Mouse (Mus musculus): ENCODE data around the gene Pitpnm2. TPM values are rescaled to one million over a fixed set of nuclear protein-coding genes. Genes with fewer than 3 reads are reported as not detected.

The Pitpnm2 gene
- polyA plus RNA-seq, 1 experiment: 4.0 TPM

DNA sequence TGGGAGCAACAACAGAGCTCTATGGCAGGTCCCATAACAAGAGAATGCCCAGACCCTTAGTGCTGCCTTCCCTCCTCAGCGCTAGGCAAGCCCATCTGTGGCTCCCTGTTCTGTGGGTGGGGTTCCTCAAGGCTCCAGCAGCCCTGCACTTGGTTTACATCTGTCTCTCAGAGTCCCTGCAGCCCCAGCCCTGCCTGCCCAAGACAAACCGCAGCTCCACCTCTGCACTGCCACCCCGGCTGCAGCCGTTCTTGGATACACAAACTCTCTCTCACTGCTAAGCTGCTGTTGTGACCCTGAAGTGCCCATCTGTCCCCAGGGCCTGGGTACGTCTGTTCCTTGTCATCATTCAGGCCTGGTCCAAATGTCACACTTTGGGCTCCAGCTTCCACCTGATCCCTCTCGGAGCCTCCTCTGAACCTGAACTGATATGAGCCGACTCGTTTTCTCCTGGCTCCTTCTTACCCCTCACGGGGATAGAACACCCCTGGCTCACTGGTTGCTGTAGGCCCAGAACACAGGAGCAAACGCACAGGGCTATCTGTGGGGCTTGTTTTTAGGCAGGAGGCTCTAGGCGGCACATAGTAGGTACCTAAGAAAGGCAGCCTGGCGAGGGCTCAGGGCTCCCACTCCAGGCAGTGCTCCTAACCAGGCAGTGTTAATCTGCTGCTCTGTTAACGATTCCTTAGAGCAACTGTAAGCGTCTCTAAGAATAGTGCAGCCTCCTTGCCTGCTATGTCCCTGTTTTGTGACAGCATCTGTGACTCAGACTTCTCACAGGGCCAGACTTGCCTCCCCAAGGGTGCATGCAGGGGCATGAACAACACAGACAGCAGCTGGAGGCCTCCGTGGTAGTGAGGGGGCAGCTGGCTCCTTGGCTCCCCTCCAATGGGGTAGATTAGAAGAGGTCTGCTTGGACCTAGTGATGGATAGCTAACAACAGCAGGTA, 83.7 kb downstream of the Pitpnm2 start:
- Histone ChIP-seq H3K27me3 (ENCODE audit: control insufficient read depth, insufficient read depth, insufficient read length) (no peaks in the 10 kb centered on the region), H3K79me3 (ENCODE audit: low read depth) (no peaks in the 10 kb centered on the region)

DNA sequence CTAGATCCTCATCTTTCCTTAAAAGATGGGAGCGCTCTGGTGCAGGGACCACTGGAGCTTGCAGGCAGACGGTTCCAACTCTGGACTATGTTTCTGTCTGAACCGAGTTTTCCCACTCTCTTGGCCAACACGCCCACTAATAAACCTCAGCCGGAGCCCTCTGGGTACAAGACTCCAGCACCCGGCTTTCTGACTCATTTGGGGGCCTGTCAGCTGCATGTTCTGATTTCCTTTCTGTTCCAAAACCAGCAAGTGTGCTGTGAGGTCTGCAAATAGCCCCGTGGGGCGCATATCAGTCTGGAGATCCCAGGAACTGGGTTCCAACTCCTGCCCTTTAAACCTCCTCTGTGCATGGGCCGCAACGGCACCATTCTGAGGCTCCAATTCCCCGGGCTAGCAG, 86.1 kb downstream of the Pitpnm2 start:
- Histone ChIP-seq H3K4me3 (ENCODE audit: insufficient read depth, poor library complexity, severe bottlenecking) (no peak overlapping the region), H3K27me3 (ENCODE audit: control insufficient read depth, insufficient read depth, insufficient read length) (no peaks in the 10 kb centered on the region), H3K79me3 (ENCODE audit: low read depth) (no peaks in the 10 kb centered on the region), H3ac (ENCODE audit: control insufficient read depth, insufficient read length, low read depth) (no peak overlapping the region), H3K79me2 (ENCODE audit: control insufficient read depth, insufficient read depth) (no peaks in the 10 kb centered on the region), H3K36me3 (ENCODE audit: control insufficient read depth, insufficient read depth) (no peaks in the 10 kb centered on the region)
- no peak for TF ChIP-seq MYOD1 (IDR thresholded peaks at IDR 0.05; ENCODE audit: control insufficient read depth, insufficient read length, low read depth)
- TF ChIP-seq CEBPB (IDR thresholded peaks at IDR 0.05; ENCODE audit: low read depth): no peak

More for the DNA sequence above, 83.7 kb downstream of the Pitpnm2 start:
- TF ChIP-seq USF1 (IDR thresholded peaks at IDR 0.05; ENCODE audit: low read depth) (no peak), MAX (IDR thresholded peaks at IDR 0.05) (no peak), MYOD1 (IDR thresholded peaks at IDR 0.05; ENCODE audit: control insufficient read depth, insufficient read length, low read depth) (peak; percentile 75), CEBPB (IDR thresholded peaks at IDR 0.05; ENCODE audit: low read depth) (no peak)
- no peak overlapping the region for H3K4me3 ChIP-seq (ENCODE audit: insufficient read depth, poor library complexity, severe bottlenecking)
- no peaks in the 10 kb centered on the region for H3K36me3 ChIP-seq (ENCODE audit: control insufficient read depth, insufficient read depth)
- H3ac ChIP-seq (ENCODE audit: control insufficient read depth, insufficient read length, low read depth): no peak overlapping the region
- no peaks in the 10 kb centered on the region for H3K79me2 ChIP-seq (ENCODE audit: control insufficient read depth, insufficient read depth)

DNA sequence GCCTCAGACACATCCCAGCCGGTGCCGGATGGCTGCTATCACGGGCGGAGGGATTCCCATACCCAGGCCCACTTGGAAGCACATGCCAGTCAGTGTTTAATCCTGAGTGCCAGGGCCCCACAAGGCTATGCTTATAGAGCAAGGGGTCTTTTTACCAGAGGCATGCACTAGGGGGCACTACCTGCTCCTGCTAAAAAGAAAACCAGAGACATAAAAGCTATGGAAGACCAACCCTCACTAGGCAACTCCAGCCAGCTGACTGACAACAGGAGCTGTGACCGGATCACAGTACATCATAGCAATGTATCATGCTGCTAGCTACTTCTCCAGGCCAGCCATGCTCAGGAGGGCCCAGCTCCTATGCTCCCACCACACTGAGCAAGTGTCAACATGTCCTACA, 87.0 kb downstream of the Pitpnm2 start:
- H3K79me3 ChIP-seq (ENCODE audit: low read depth): no peaks in the 10 kb centered on the region
- H3ac ChIP-seq (ENCODE audit: control insufficient read depth, insufficient read length, low read depth): no peak overlapping the region
- no peaks in the 10 kb centered on the region for H3K79me2 ChIP-seq (ENCODE audit: control insufficient read depth, insufficient read depth)
- H3K4me3 ChIP-seq (ENCODE audit: insufficient read depth, poor library complexity, severe bottlenecking): no peak overlapping the region
- no peaks in the 10 kb centered on the region for H3K36me3 ChIP-seq (ENCODE audit: control insufficient read depth, insufficient read depth)
- no peak for TF ChIP-seq CEBPB (IDR thresholded peaks at IDR 0.05; ENCODE audit: low read depth)
- peak; percentile 8 for TF ChIP-seq CTCF (IDR thresholded peaks at IDR 0.05; ENCODE audit: control insufficient read depth, insufficient read depth, insufficient read length)
- no peak for TF ChIP-seq FOSL1 (IDR thresholded peaks at IDR 0.05; ENCODE audit: insufficient read depth, low read length, poor library complexity, severe bottlenecking)
- TF ChIP-seq MAX (IDR thresholded peaks at IDR 0.05): no peak
- TF ChIP-seq MYOD1 (IDR thresholded peaks at IDR 0.05; ENCODE audit: control insufficient read depth, insufficient read length, low read depth): no peak
- TF ChIP-seq MYOG (IDR thresholded peaks at IDR 0.05; ENCODE audit: control insufficient read depth, extremely low read depth, insufficient read length): no peak
- H3K27me3 ChIP-seq (ENCODE audit: control insufficient read depth, insufficient read depth, insufficient read length): no peaks in the 10 kb centered on the region

DNA sequence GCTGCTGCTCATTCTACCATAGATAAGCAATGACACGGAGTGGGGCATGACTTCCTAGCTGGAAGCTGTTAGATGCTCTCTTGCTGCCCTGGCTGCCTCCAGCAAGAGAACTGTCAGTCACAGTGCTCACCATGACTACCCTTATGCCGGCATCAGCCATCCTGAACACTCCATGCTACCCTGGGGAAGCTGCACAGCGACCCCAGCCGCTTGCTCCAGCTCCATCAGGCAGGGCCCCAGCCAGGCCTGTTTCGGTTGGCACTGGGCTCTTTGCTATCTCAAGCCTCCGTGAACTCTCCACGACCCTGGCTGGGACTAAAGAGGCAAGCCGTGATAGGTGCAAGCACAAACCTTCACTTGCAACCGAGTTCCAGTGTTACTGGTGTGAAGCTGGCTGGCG, 87.7 kb downstream of the Pitpnm2 start:
- H3K4me3 ChIP-seq (ENCODE audit: insufficient read depth, poor library complexity, severe bottlenecking): no peak overlapping the region
- H3K27me3 ChIP-seq (ENCODE audit: control insufficient read depth, insufficient read depth, insufficient read length): no peaks in the 10 kb centered on the region
- no peaks in the 10 kb centered on the region for H3K79me2 ChIP-seq (ENCODE audit: control insufficient read depth, insufficient read depth)
- no peak overlapping the region for H3ac ChIP-seq (ENCODE audit: control insufficient read depth, insufficient read length, low read depth)
- no peaks in the 10 kb centered on the region for H3K36me3 ChIP-seq (ENCODE audit: control insufficient read depth, insufficient read depth)
- no peak for TF ChIP-seq MYOD1 (IDR thresholded peaks at IDR 0.05; ENCODE audit: control insufficient read depth, insufficient read length, low read depth)
- no peak for TF ChIP-seq USF1 (IDR thresholded peaks at IDR 0.05; ENCODE audit: low read depth)
- TF ChIP-seq MYOG (IDR thresholded peaks at IDR 0.05; ENCODE audit: control insufficient read depth, extremely low read depth, insufficient read length): no peak
- no peak for TF ChIP-seq CEBPB (IDR thresholded peaks at IDR 0.05; ENCODE audit: low read depth)
- H3K79me3 ChIP-seq (ENCODE audit: low read depth): no peaks in the 10 kb centered on the region

DNA sequence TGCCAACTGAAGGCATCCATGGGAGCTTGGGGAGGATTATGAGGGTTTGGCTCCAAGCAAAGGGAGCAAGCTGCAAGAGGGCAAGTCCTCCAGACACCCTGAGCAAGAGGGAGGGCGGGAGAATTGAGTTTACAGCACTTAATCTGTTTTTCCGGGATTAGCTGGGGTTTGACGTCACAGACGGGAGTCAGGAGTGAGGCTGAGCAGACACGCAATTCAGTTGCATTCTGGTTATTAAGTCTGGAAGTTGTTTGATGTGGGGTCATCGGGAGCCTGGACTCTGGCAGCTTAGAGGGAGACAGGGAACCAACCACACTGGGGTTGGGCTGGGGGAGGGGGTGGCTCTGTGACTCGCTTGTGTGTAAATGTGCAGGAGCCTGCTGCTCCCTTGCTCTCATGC, 90.1 kb downstream of the Pitpnm2 start:
- Histone ChIP-seq H3ac (ENCODE audit: control insufficient read depth, insufficient read length, low read depth) (no peak overlapping the region), H3K79me3 (ENCODE audit: low read depth) (no peaks in the 10 kb centered on the region), H3K79me2 (ENCODE audit: control insufficient read depth, insufficient read depth) (no peaks in the 10 kb centered on the region), H3K4me3 (ENCODE audit: insufficient read depth, poor library complexity, severe bottlenecking) (no peak overlapping the region), H3K36me3 (ENCODE audit: control insufficient read depth, insufficient read depth) (no peaks in the 10 kb centered on the region), H3K27me3 (ENCODE audit: control insufficient read depth, insufficient read depth, insufficient read length) (no peaks in the 10 kb centered on the region)
- no peak for TF ChIP-seq FOSL1 (IDR thresholded peaks at IDR 0.05; ENCODE audit: insufficient read depth, low read length, poor library complexity, severe bottlenecking)
- TF ChIP-seq MYOG (IDR thresholded peaks at IDR 0.05; ENCODE audit: control insufficient read depth, extremely low read depth, insufficient read length): no peak
- TF ChIP-seq MYOD1 (IDR thresholded peaks at IDR 0.05; ENCODE audit: control insufficient read depth, insufficient read length, low read depth): no peak
- TF ChIP-seq USF1 (IDR thresholded peaks at IDR 0.05; ENCODE audit: low read depth): no peak
- no peak for TF ChIP-seq MAX (IDR thresholded peaks at IDR 0.05)
- no peak for TF ChIP-seq CEBPB (IDR thresholded peaks at IDR 0.05; ENCODE audit: low read depth)
- TF ChIP-seq CTCF (IDR thresholded peaks at IDR 0.05; ENCODE audit: control insufficient read depth, insufficient read depth, insufficient read length): no peak

DNA sequence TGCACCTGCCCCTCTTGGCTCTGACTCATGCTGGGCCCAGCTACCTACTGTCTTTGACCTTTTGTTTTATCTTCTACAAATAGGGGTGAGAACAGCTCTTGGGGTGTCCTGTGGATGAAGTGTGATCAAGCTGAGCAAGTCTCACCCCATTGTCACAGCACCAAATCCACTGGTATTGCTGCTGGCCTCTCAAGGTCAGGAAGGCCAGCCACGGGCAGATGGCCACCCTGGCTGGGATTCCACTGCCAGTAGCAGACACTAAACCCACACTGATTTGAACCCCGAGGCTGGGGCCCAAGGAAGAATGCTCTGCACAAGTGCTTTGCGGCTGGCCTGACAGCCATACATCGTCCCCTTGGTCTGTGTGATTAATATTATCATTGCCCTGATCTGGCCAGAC, 91.3 kb downstream of the Pitpnm2 start:
- H3K27me3 ChIP-seq (ENCODE audit: control insufficient read depth, insufficient read depth, insufficient read length): no peaks in the 10 kb centered on the region
- H3ac ChIP-seq (ENCODE audit: control insufficient read depth, insufficient read length, low read depth): no peak overlapping the region
- H3K79me2 ChIP-seq (ENCODE audit: control insufficient read depth, insufficient read depth): no peaks in the 10 kb centered on the region
- no peak for TF ChIP-seq MYOD1 (IDR thresholded peaks at IDR 0.05; ENCODE audit: control insufficient read depth, insufficient read length, low read depth)
- no peak for TF ChIP-seq MAX (IDR thresholded peaks at IDR 0.05)
- no peak for TF ChIP-seq FOSL1 (IDR thresholded peaks at IDR 0.05; ENCODE audit: insufficient read depth, low read length, poor library complexity, severe bottlenecking)
- TF ChIP-seq CEBPB (IDR thresholded peaks at IDR 0.05; ENCODE audit: low read depth): no peak
- no peak for TF ChIP-seq CTCF (IDR thresholded peaks at IDR 0.05; ENCODE audit: control insufficient read depth, insufficient read depth, insufficient read length)
- no peak for TF ChIP-seq MYOG (IDR thresholded peaks at IDR 0.05; ENCODE audit: control insufficient read depth, extremely low read depth, insufficient read length)
- no peak for TF ChIP-seq USF1 (IDR thresholded peaks at IDR 0.05; ENCODE audit: low read depth)
- no peaks in the 10 kb centered on the region for H3K79me3 ChIP-seq (ENCODE audit: low read depth)
- no peaks in the 10 kb centered on the region for H3K36me3 ChIP-seq (ENCODE audit: control insufficient read depth, insufficient read depth)
- H3K4me3 ChIP-seq (ENCODE audit: insufficient read depth, poor library complexity, severe bottlenecking): no peak overlapping the region
